Mouse (Mus musculus) macrophage (primary cell): Measurements from ENCODE around the gene Kif1a. TPM values are rescaled to one million over a fixed set of nuclear protein-coding genes. Genes with fewer than 3 reads are reported as not detected.

Source experiments
- H3K27ac ChIP-seq: fragments of 350-480 bp; formaldehyde crosslinking; 2 replicates; pipeline ENCODE4 v1.9.0; 2021
- H3K36me3 ChIP-seq: fragments of 350-480 bp; formaldehyde crosslinking; 2 replicates; pipeline ENCODE4 v1.9.0; 2021; ENCODE audit errors: inconsistent target
- H3K4me3 ChIP-seq: fragments of 350-480 bp; formaldehyde crosslinking; 2 replicates; pipeline ENCODE4 v1.9.0; 2021; ENCODE audit errors: inconsistent target
- H3K79me2 ChIP-seq: fragments of 350-480 bp; formaldehyde crosslinking; 2 replicates; pipeline ENCODE4 v1.9.0; 2021; ENCODE audit errors: inconsistent target
- WGBS: methylation state at CpG from one replicate; pipeline ENCODE4 v1.1.7; 2026; ENCODE audit warnings: inconsistent platforms; ENCODE audit not compliant: missing documents; 5-methylcytosine and 5-hydroxymethylcytosine counted together
- polyA plus RNA-seq: library from polyadenylated mRNA; stranded (reverse); fragments of 250-400 nt; gene quantifications from 3 replicates; pipeline ENCODE4 v1.2.4, GENCODE M21; 2018; ENCODE audit warnings: inconsistent platforms

The Kif1a gene
- polyA plus RNA-seq, 1 experiment from 2014 or later, result 2.8 TPM

- no peaks in the 10 kb centered on the region for H3K79me2 ChIP-seq
- peak overlapping the region; percentile 62 for H3K27ac ChIP-seq
- 4% methylated on average over 18 of the region's 18 CpGs for WGBS
- H3K36me3 ChIP-seq, result no peaks in the 10 kb centered on the region
- no peak overlapping the region for H3K4me3 ChIP-seq
Measured at GRCm38 (mm10) chr1:93071487-93071971, 30.2 kb downstream of the Kif1a start.

- no peaks in the 10 kb centered on the region for H3K36me3 ChIP-seq
- WGBS, result 59% methylated on average over 5 of the region's 5 CpGs
- no peak overlapping the region for H3K4me3 ChIP-seq
- no peaks in the 10 kb centered on the region for H3K79me2 ChIP-seq
- peak overlapping the region; percentile 62 for H3K27ac ChIP-seq
Measured at GRCm38 (mm10) chr1:93070881-93071280, 30.9 kb downstream of the Kif1a start.

GRCm38 (mm10) chr1:93068553-93068952 is 33.2 kb downstream of the Kif1a start:
- H3K79me2 ChIP-seq, result no peaks in the 10 kb centered on the region
- no peaks in the 10 kb centered on the region for H3K36me3 ChIP-seq
- no peak overlapping the region for H3K4me3 ChIP-seq
- H3K27ac ChIP-seq, result 0 out of 2 replicates have a peak overlapping the region, but pooled peaks have one; percentile 33
- WGBS, result 89% methylated on average over 1 of the region's 1 CpGs

GRCm38 (mm10) chr1:93065654-93066053 is 36.1 kb downstream of the Kif1a start:
- H3K4me3 ChIP-seq, result no peak overlapping the region
- H3K79me2 ChIP-seq, result no peaks in the 10 kb centered on the region
- 89% methylated on average over 6 of the region's 6 CpGs for WGBS
- H3K27ac ChIP-seq, result no peak overlapping the region
- H3K36me3 ChIP-seq, result no peaks in the 10 kb centered on the region

GRCm38 (mm10) chr1:93063694-93064093 is 38.1 kb downstream of the Kif1a start:
- Histone ChIP-seq H3K27ac (no peak overlapping the region), H3K4me3 (no peak overlapping the region), H3K36me3 (no peaks in the 10 kb centered on the region), H3K79me2 (no peaks in the 10 kb centered on the region)
- 74% methylated on average over 5 of the region's 5 CpGs for WGBS

- Histone ChIP-seq H3K36me3 (no peaks in the 10 kb centered on the region), H3K79me2 (no peaks in the 10 kb centered on the region), H3K4me3 (no peak overlapping the region), H3K27ac (no peak overlapping the region)
- 78% methylated on average over 10 of the region's 23 CpGs for WGBS
Measured at GRCm38 (mm10) chr1:93051124-93051833, 50.5 kb downstream of the Kif1a start.

GRCm38 (mm10) chr1:93050071-93050470 is 51.7 kb downstream of the Kif1a start:
- H3K27ac ChIP-seq, result no peak overlapping the region
- WGBS, result 85% methylated on average over 3 of the region's 3 CpGs
- H3K4me3 ChIP-seq, result no peak overlapping the region
- H3K79me2 ChIP-seq, result no peaks in the 10 kb centered on the region
- H3K36me3 ChIP-seq, result no peaks in the 10 kb centered on the region

GRCm38 (mm10) chr1:93046153-93046789 is 55.5 kb downstream of the Kif1a start:
- WGBS, result 77% methylated on average over 10 of the region's 10 CpGs
- H3K79me2 ChIP-seq, result no peaks in the 10 kb centered on the region
- no peaks in the 10 kb centered on the region for H3K36me3 ChIP-seq
- no peak overlapping the region for H3K4me3 ChIP-seq
- H3K27ac ChIP-seq, result no peak overlapping the region

- Histone ChIP-seq H3K27ac (no peak overlapping the region), H3K4me3 (no peak overlapping the region), H3K36me3 (no peaks in the 10 kb centered on the region), H3K79me2 (no peaks in the 10 kb centered on the region)
- WGBS, result 85% methylated on average over 4 of the region's 4 CpGs
Measured at GRCm38 (mm10) chr1:93035981-93036380, 65.8 kb downstream of the Kif1a start.

- 87% methylated on average over 8 of the region's 8 CpGs for WGBS
- no peaks in the 10 kb centered on the region for H3K36me3 ChIP-seq
- H3K4me3 ChIP-seq, result no peak overlapping the region
- H3K27ac ChIP-seq, result no peak overlapping the region
- no peaks in the 10 kb centered on the region for H3K79me2 ChIP-seq
Measured at GRCm38 (mm10) chr1:93033989-93034388, 67.8 kb downstream of the Kif1a start.

- Histone ChIP-seq H3K79me2 (no peaks in the 10 kb centered on the region), H3K4me3 (no peak overlapping the region), H3K27ac (no peak overlapping the region), H3K36me3 (no peaks in the 10 kb centered on the region)
- 75% methylated on average over 3 of the region's 3 CpGs for WGBS
Measured at GRCm38 (mm10) chr1:93031199-93031598, 70.6 kb downstream of the Kif1a start.

GRCm38 (mm10) chr1:93030060-93030459 is 71.7 kb downstream of the Kif1a start:
- WGBS, result 83% methylated on average over 2 of the region's 2 CpGs
- Histone ChIP-seq H3K36me3 (no peaks in the 10 kb centered on the region), H3K4me3 (no peak overlapping the region), H3K79me2 (no peaks in the 10 kb centered on the region), H3K27ac (no peak overlapping the region)

GRCm38 (mm10) chr1:93029387-93029786 is 72.4 kb downstream of the Kif1a start:
- 92% methylated on average over 9 of the region's 10 CpGs for WGBS
- H3K79me2 ChIP-seq, result no peaks in the 10 kb centered on the region
- no peak overlapping the region for H3K4me3 ChIP-seq
- no peaks in the 10 kb centered on the region for H3K36me3 ChIP-seq
- H3K27ac ChIP-seq, result no peak overlapping the region

- Histone ChIP-seq H3K79me2 (no peaks in the 10 kb centered on the region), H3K36me3 (no peaks in the 10 kb centered on the region), H3K4me3 (no peak overlapping the region), H3K27ac (no peak overlapping the region)
- WGBS, result 78% methylated on average over 8 of the region's 8 CpGs
Measured at GRCm38 (mm10) chr1:93026600-93026999, 75.2 kb downstream of the Kif1a start.

- Histone ChIP-seq H3K27ac (no peak overlapping the region), H3K4me3 (no peak overlapping the region), H3K79me2 (no peaks in the 10 kb centered on the region), H3K36me3 (no peaks in the 10 kb centered on the region)
- 88% methylated on average over 4 of the region's 4 CpGs for WGBS
Measured at GRCm38 (mm10) chr1:93020602-93021001, 81.1 kb downstream of the Kif1a start.
